Mouse (Mus musculus) kidney, adult 8-10 months (tissue): ENCODE results near the gene Gm6993.
A peak's percentile ranks its signal among the peaks of the same experiment; 100 is the strongest.

ENCODE experiments used
- DNase-seq, 2 experiments: peaks; one replicate each; pipeline ENCODE4 v3.0.0; 2022

Gene Gm6993

GRCm38 (mm10) chr12:31241595-31242342 lies 1.2 kb downstream of the Gm6993 start:
- DNase-seq, result no peak

DNA sequence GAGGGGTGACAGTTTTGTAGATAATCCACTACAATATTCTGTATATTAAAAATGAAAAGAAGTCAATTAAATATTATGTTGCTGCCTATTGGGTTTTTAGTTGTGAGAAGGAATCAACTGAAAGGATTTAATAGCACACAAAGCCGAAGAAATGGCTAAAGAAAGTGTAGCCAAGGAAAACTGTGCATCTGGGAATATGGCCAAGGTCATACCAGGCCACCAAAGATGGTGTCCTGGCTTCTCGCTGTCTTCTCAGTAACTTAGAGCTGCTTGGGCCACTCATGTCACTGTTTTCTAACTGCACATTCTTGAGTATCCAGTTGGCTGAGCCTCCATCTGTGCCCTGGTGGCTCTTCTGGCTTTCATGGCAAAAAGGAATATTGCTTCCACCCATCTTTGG lies 3.4 kb downstream of the Gm6993 start:
- DNase-seq, result no peak

DNA sequence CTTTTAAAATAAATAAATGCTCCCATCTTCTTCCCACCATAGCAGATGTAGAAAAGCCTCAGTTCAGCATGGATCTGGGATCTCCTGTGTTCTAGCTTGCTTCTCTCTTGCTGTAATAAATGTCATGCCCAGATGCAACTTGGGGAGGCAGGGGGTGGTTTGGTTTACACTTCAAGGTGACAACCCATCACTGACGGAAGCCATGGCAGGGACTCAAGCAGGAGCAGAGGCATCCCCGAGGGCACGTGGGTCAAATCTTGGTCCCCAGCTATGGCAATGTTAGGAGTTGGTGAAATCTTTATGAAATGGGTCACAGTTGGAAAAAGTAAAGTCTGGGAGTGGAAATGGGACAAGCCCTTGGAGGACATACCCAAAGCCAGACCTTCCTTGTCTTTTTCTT lies 4.1 kb downstream of the Gm6993 start:
- no peak for DNase-seq

DNA sequence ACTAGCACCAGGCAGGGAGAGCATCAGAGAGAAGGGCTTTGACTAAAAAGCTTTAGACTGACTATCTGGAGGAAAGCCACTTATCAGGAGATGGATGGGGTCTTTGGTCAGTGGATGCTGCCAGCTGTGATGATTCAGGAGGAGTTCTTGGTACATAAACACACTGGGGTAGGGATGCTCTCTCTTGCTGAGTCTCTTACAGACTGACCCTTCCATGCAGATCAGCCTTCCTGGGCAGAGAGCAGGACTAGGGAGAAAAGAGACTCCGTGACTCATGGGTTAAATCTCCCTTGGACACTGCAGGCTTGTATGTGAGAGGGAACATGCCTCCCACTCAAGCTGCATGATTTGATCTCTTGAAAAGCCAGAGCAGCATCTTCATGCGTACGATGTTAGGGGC lies 5.6 kb downstream of the Gm6993 start:
- no peak for DNase-seq

DNA sequence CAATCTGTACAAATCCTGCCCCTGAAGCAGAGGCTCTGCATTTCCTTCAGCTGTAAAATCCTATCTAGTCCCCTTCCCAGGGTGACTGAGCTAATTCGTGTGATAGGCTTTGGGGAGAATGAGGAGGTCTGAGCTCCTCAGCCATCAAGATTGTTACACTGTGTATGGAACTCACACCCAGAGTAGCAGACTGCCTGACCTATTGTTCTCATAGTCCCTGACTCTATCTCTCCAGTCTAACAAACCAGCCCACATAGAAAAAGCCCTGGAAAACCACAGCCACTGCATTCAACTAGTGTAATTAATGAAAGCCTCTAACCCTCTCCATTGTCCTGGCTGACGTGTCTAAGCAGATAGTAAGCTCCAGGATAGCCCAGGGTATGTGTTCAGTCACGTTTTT lies 6.0 kb downstream of the Gm6993 start:
- DNase-seq, result no peak

- DNase-seq, result no peak
Observed at GRCm38 (mm10) chr12:31248165-31248564, 7.6 kb downstream of the Gm6993 start.

- DNase-seq, result no peak
Observed at GRCm38 (mm10) chr12:31248681-31249080, 8.1 kb downstream of the Gm6993 start.

- no peak for DNase-seq
Observed at GRCm38 (mm10) chr12:31252259-31252658, 11.7 kb downstream of the Gm6993 start.

GRCm38 (mm10) chr12:31254978-31255377 lies 14.4 kb downstream of the Gm6993 start:
- DNase-seq, result no peak

DNA sequence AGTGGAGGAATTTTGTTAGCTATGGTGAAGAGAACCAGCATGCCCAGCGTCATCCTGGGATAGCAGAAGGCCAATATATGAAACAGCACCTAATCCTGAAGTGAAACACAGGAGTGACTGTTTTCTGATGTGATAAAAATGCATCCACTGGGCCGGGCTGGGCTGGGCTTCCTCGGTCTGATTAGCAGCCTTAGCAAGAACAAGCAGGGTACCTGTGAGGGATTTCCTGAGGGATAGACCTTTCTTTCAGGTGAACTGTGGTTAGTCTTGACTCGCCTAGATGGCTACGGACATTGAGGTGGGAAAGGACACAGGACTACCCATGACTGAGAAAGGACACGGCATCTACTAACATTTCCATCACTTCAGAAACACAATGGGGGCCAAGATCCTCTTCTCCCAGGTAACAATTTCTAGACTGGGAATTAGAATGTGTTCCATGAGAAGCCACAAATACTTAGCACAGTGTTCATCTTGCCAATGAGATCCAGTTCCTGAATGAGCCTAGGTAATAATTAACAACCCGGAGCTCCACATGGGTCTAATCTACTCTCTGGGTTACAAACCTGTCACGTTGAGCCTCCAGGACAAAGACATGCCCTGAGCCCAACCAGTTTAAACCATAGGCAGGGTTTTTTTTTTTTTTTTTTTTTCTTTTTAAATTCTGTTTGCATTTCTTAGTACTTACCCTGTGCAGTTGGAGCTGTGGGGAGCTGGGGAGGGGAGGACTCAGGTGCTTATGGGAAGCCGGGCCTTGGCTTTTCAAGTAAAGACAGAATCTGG lies 15.7 kb downstream of the Gm6993 start:
- peak; percentile 75 to 92 for DNase-seq

DNA sequence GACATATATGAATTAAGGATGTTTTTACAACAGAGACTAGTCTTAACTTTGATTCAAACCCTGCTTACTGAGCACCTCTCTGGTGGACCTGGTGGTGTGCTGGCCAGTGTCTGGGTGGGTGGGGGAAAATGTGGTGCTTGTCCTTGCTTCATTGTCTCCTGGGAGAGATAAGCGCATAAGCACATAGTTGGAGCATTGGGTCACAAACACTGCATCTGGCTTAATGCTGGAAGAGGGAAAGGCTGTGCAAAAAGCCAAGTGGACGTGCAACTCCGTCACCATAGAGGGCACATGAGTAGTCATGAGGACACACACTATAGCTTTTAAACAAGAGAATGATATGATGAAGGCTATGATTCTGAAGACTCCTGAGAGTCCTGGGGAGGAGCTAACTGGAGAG lies 21.3 kb downstream of the Gm6993 start:
- DNase-seq, result no peak

DNA sequence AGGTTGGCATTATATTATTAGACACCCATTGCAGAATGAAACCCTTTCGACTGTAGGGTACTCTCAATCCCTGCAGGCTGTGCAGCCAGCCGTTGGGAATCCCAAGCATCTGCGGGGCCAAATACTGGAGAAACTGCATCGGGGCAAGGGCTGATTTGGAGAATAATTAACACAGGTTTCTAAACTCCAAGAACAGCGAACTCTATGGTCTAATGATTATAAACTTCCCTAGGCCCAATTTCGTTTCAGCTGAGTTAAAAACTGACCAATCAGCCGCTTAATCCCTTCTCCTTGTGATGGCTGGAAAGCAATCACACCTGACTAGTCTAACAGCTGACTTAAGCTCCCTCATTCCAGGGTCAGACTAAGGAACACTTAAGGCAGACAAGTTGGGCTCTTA lies 23.4 kb downstream of the Gm6993 start:
- peak; percentile 78 to 93 for DNase-seq

- DNase-seq, result peak; percentile 83 to 84
Observed at GRCm38 (mm10) chr12:31265005-31265721, 24.6 kb downstream of the Gm6993 start, which contains the start of gene Lamb1. Lamb1 (plus strand) TSS chr12:31265234.

DNA sequence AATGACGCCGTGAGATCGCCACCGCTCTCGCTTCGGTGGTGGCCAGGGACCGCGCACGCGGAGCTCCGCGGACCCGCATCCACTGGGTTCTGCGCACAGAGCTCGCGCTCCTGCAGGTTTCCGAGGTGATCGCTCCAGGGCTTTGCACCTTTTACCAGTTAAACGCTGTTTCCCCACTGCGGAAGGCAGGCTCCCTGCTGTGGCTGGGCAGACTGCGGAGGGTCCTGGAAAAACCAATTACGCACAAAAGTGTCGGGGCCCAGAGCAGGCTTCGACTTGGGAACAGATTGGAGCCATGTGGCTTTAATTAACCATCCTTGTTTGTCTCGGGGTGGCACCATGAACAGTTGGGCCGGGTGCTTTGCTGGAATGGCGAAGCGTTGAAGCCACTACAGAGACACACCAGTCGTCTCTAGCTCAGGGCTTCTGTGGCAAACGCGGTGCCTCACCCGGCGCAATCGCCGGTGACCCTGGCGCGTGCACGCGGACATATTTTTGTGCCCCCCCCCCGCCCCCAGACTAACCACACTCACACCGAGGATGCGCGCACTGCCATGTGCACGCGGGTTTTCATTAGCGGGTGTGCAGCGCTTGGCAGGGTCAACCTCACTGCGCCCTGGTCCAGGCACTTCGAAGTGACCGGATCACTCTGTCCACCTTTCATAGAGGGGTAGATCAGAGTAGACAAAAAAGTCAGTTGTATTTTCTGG lies 25.3 kb downstream of the Gm6993 start:
- DNase-seq, result no peak

GRCm38 (mm10) chr12:31266686-31267085 lies 26.1 kb downstream of the Gm6993 start:
- no peak for DNase-seq

DNA sequence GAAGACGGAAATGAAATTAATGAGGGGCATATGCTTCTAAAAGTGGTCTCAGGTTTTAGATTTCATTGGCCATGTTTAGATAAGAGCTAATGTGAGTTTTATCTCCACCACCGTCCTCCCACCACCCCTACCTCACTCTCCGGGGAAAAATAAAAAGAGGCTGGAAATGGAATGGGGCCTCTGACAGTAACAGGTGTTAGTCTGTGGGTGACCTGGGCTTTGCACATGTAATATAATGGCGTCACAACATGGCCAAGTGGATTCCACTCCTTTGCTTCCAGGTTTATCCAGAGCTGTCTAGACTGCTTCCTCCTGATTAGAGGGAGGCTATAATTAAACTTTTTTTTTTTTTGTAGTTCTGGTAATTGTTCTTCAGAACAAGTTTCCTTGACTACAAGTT lies 26.8 kb downstream of the Gm6993 start:
- no peak for DNase-seq

DNA sequence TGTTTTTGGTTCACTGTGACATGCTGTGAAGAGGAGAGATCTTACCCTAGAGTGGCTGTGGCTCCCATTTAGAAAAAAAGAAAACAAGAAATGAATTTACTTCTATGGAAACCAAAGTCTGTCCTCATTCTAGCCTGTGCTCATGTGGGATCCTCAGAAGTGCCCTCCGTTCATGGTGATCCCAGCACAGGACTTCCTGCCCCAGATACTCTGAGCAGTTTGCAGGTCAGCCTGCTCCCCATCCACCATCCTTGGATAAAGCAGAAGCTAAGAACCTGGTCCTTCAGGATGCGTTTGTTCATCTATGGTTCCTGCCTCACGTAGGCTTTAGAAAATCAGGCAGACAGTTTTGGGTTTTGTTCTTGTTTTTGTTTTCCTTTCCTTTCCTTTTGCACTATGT lies 27.7 kb downstream of the Gm6993 start:
- no peak for DNase-seq

DNA sequence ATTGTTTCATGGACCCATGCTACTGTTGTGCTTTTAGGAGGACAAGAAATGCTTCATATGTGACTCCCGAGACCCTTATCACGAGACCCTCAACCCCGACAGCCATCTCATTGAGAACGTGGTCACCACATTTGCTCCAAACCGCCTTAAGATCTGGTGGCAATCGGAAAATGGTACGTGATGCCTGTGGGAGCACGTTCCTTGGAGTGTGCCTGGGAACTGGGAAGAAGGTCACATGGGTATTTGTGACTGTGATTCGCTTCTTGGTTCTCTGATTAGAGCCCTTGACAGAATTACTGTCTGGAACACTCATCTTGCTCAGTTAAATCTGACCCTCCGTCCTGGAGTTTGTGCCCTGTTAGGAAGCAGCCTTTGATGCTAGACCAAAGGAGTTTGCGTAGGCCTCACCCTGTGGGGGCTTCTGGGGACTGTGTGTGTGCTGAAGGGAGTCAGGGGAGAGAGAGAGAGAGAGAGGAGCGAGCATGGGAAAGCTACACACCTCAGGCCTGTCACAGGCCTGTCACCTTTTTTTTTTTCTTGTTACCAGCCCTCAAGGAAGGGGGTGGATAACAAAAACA lies 28.5 kb downstream of the Gm6993 start:
- no peak for DNase-seq

GRCm38 (mm10) chr12:31270361-31270760 lies 29.8 kb downstream of the Gm6993 start:
- DNase-seq, result no peak

- no peak for DNase-seq
Observed at GRCm38 (mm10) chr12:31270776-31271175, 30.2 kb downstream of the Gm6993 start.

GRCm38 (mm10) chr12:31271361-31272011 lies 30.9 kb downstream of the Gm6993 start:
- DNase-seq, result peak; percentile 62 to 65
